Mouse (Mus musculus) olfactory bulb, adult 2 months (tissue): Measurements from ENCODE around the gene Zer1.

Experiments
- CTCF ChIP-seq: fragments of 200-500 bp; IDR thresholded peaks from 2 replicates; pipeline ENCODE4 v1.5.1; 2012; ENCODE audit warnings: low read depth, mild to moderate bottlenecking, low read length, moderate library complexity; ENCODE audit not compliant: insufficient read depth
- POLR2A ChIP-seq: fragments of 200-500 bp; IDR thresholded peaks from 2 replicates; pipeline ENCODE4 v1.6.1; 2012; ENCODE audit warnings: mild to moderate bottlenecking, low read depth, low read length, moderate library complexity; ENCODE audit not compliant: insufficient read depth

DNA sequence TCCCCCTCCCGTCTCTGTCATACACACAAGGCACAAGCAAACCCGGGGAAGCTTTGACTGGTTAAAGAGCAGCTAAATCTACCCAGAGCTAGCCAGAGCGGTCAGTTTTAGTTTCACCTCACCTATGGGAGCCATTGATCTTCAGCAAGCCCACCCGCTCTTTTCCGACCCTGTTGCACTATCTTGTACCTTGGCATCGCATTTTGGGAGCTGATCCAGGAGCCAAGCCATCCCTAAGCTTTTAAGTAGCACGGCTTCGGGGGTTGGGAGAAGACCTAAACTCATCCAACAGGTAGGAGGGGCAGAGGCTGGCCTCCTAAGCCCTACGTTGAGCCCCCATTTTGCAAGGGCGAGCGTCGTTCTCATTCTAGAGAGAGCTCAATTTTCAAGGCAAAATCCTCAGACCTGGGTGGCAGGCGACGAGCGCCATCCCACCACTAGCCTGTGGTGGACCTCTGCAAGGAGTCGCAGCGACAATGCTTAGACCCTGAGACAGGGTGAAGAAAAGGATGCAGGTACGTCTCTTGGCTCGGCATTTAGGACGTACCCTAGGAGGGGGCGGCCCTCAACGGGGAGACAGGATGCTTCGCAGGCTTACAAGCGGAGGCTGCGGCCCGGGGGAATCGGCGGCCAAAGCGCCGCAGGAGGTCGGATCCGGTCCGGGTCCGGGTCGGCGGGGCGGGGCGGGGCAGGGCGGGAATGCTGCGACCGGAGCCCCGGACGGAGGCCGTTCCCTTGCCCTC lies 485 bp downstream of the Zer1 start:
- no peak for TF ChIP-seq POLR2A
- no peak for TF ChIP-seq CTCF
